Mouse (Mus musculus) cerebellum, adult 2 months (tissue): ENCODE measurements around the gene Ccnk. TPM values are rescaled to one million over a fixed set of nuclear protein-coding genes. Genes with fewer than 3 reads are reported as not detected.

Source experiments
- DNase-seq, 2 experiments: peaks; one replicate each; pipeline ENCODE4 v3.0.0; 2021
- H3K27ac ChIP-seq: fragments of 200-500 bp; 2 replicates; pipeline ENCODE4 v1.5.1; 2012; ENCODE audit warnings: low read length, control low read depth, inconsistent platforms; ENCODE audit not compliant: insufficient read depth
- H3K27me3 ChIP-seq: fragments of 200-500 bp; 2 replicates; pipeline ENCODE4 v1.6.1; 2012; ENCODE audit warnings: inconsistent platforms, mild to moderate bottlenecking, low read length, moderate library complexity; ENCODE audit not compliant: control insufficient read depth, insufficient read depth
- H3K4me1 ChIP-seq: fragments of 200-500 bp; 2 replicates; pipeline ENCODE4 v1.6.1; 2011; ENCODE audit warnings: low read length; ENCODE audit not compliant: control insufficient read depth, insufficient read depth
- H3K4me3 ChIP-seq: fragments of 200-500 bp; replicated peaks from 2 replicates; pipeline ENCODE3; 2011; ENCODE audit warnings: mild to moderate bottlenecking, low read depth, low read length, control low read depth; ENCODE audit not compliant: insufficient read depth
- CTCF ChIP-seq: fragments of 200-500 bp; IDR thresholded peaks from 2 replicates; pipeline ENCODE4 v1.5.1; 2011; ENCODE audit warnings: low read depth, mild to moderate bottlenecking, control low read depth, low read length, moderate library complexity, borderline replicate concordance; ENCODE audit not compliant: insufficient read depth
- POLR2A ChIP-seq: fragments of 200-500 bp; IDR thresholded peaks from 2 replicates; pipeline ENCODE4 v1.6.1; 2011; ENCODE audit warnings: low read length, control low read depth, borderline replicate concordance; ENCODE audit not compliant: insufficient read depth
- WGBS: fragments of 180-500 bp; shearing (Covaris S2); methylation state at CpG from one replicate; pipeline ENCODE4 v1.1.7; 2018; 5-methylcytosine and 5-hydroxymethylcytosine counted together
- polyA plus RNA-seq: library from polyadenylated mRNA; depleted of rRNA; stranded (reverse); fragments of >200 nt; gene quantifications from 2 replicates; pipeline ENCODE4 v1.2.3, GENCODE M21; 2012

The Ccnk gene
- polyA plus RNA-seq, 1 experiment = 27.0 TPM

DNA sequence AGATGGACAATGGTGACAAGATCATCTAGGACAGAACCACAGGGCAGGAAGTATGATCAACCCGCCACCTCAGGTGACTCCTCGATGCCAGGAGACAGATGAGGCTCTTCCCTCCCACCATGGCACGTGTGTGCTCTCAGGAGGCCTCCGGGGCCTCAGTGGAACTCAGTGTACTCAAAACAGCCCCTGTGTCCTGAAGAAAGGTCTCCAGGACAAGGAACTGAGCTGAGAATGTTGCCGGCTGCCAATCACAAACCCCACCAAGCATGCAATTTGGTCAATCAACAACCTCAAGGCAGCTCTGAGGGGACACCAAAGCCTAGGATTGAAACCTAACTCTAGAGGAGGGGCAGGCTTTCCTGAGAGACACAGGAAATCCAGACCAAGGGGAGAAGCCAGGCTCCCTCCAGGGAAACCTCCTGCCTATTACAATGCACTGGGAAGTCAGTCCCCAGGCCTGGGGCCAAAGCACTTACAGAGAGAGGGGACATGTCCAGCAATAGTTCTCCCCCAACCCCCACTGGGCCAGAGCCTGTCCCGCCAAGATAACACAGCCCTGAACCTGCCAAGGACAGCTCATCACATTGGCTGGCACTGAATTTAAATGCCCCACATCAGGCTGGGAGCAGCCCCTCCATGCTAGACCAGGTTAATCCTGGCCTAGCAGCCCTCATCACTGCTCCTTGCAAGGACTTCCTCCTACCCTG lies 58.1 kb downstream of the Ccnk start:
- WGBS = 41% methylated on average over 6 of the region's 6 CpGs
- DNase-seq = no peak
- Histone ChIP-seq H3K4me3 (no peak overlapping the region), H3K27me3 (no peaks in the 10 kb centered on the region), H3K4me1 (peaks cover 92% of the 10 kb centered on the region), H3K27ac (peak overlapping the region; percentile 14; the same call in 1 of the 2 replicates)
- TF ChIP-seq CTCF (no peak), POLR2A (no peak)

GRCm38 (mm10) chr12:108238395-108239035 lies 59.1 kb downstream of the Ccnk start:
- Histone ChIP-seq H3K27me3 (no peaks in the 10 kb centered on the region), H3K27ac (no peak overlapping the region), H3K4me1 (peaks cover 92% of the 10 kb centered on the region), H3K4me3 (no peak overlapping the region)
- no peak for DNase-seq
- TF ChIP-seq POLR2A (no peak), CTCF (no peak)
- WGBS = 62% methylated on average over 17 of the region's 17 CpGs

- no peak overlapping the region for H3K4me3 ChIP-seq
- H3K27ac ChIP-seq = peak overlapping the region; percentile 49
- TF ChIP-seq POLR2A = no peak
- no peak for TF ChIP-seq CTCF
- DNase-seq = peak; percentile 80 to 88
- 14% methylated on average over 5 of the region's 5 CpGs for WGBS
- peaks cover 94% of the 10 kb centered on the region for H3K4me1 ChIP-seq
- no peaks in the 10 kb centered on the region for H3K27me3 ChIP-seq
Measured at GRCm38 (mm10) chr12:108239441-108239840, 60.1 kb downstream of the Ccnk start.

GRCm38 (mm10) chr12:108240401-108240890 lies 61.1 kb downstream of the Ccnk start:
- peak overlapping the region; percentile 60 for H3K27ac ChIP-seq
- peaks cover 96% of the 10 kb centered on the region for H3K4me1 ChIP-seq
- DNase-seq = no peak
- TF ChIP-seq CTCF = no peak
- no peak for TF ChIP-seq POLR2A
- no peaks in the 10 kb centered on the region for H3K27me3 ChIP-seq
- no peak overlapping the region for H3K4me3 ChIP-seq
- 61% methylated on average over 13 of the region's 13 CpGs for WGBS

DNA sequence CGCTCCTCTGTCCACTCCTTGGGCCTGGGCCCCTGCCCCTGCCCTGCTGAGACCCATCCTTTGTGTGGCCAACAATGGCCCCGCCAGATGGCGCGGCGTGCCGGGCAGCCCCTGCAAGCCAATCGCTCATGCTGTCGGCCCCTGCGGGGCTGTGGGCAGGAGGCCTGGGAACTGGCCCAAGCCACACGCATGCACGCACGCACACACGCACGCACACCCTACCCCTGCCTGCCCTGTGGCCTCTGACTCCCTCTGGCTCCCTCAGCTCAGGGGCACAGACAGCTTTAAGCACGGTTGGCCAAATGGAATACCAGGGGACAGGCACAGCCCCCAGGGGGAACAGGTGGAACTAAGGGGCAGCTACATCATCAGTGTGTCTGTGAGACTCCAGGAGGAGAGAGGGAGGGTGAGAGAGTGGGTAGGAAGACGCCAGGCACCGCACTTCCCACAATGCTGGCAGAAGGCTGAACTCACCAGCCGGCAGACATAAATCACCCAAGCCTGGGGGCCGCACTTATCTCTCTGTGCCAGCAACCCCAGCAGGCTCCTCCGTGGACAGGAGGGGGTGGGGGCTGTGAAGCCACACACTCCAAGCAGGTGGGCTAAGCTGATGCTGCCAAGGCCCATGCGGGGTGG lies 61.7 kb downstream of the Ccnk start:
- Histone ChIP-seq H3K27ac (peak overlapping the region; percentile 60), H3K4me1 (peaks cover 98% of the 10 kb centered on the region), H3K27me3 (no peaks in the 10 kb centered on the region), H3K4me3 (no peak overlapping the region)
- peak; percentile 76 to 78 for DNase-seq
- TF ChIP-seq POLR2A = no peak
- TF ChIP-seq CTCF = no peak
- 5% methylated on average over 21 of the region's 21 CpGs for WGBS

GRCm38 (mm10) chr12:108241626-108242025 lies 62.2 kb downstream of the Ccnk start:
- no peak for DNase-seq
- H3K27me3 ChIP-seq = no peaks in the 10 kb centered on the region
- peak overlapping the region; percentile 60 for H3K27ac ChIP-seq
- H3K4me1 ChIP-seq = peaks cover 98% of the 10 kb centered on the region
- 39% methylated on average over 6 of the region's 6 CpGs for WGBS
- H3K4me3 ChIP-seq = no peak overlapping the region
- TF ChIP-seq POLR2A = no peak
- 0 out of 2 replicates have a peak, but pooled peaks have one; percentile 12 for TF ChIP-seq CTCF

- H3K27ac ChIP-seq = no peak overlapping the region
- TF ChIP-seq POLR2A (no peak), CTCF (no peak)
- peaks cover 98% of the 10 kb centered on the region for H3K4me1 ChIP-seq
- DNase-seq = no peak
- 46% methylated on average over 20 of the region's 20 CpGs for WGBS
- no peak overlapping the region for H3K4me3 ChIP-seq
- no peaks in the 10 kb centered on the region for H3K27me3 ChIP-seq
Measured at GRCm38 (mm10) chr12:108242243-108242745, 62.9 kb downstream of the Ccnk start.
